Mouse (Mus musculus) right cerebral cortex, postnatal 14 days (tissue): ENCODE data around the gene Pdp2.
"Not testable (repeated sequence)": the region's sequence is repeated elsewhere in the genome, so short reads cannot be mapped to it uniquely, and the experiment has no call there.

Experiments
- DNase-seq: peaks from one replicate; pipeline ENCODE4 v3.0.0; 2022

The Pdp2 gene

GRCm38 (mm10) chr8:104635004-104635710 is 43.9 kb downstream of the Pdp2 start:
- no peak for DNase-seq

GRCm38 (mm10) chr8:104638010-104638409 is 46.8 kb downstream of the Pdp2 start:
- DNase-seq = no peak

GRCm38 (mm10) chr8:104640241-104640640 is 49.0 kb downstream of the Pdp2 start:
- DNase-seq = peak; percentile 1

- DNase-seq = no peak
Observed at GRCm38 (mm10) chr8:104640831-104641370, 49.6 kb downstream of the Pdp2 start.

GRCm38 (mm10) chr8:104641426-104642323 is 50.4 kb downstream of the Pdp2 start, which contains the start of gene Ciao2b:
Gene Ciao2b, minus strand, starts transcription at chr8:104641965.
- DNase-seq = peak; percentile 87

GRCm38 (mm10) chr8:104642324-104642654 is 51.0 kb downstream of the Pdp2 start:
- no peak for DNase-seq

GRCm38 (mm10) chr8:104644187-104644586 is 52.9 kb downstream of the Pdp2 start:
- DNase-seq = not testable (repeated sequence)
